Mouse (Mus musculus): ENCODE data around the gene Pomt2.
A peak's percentile ranks its signal among the peaks of the same experiment; 100 is the strongest.

The Pomt2 gene

GRCm38 (mm10) chr12:87121918-87122589, 25.7 kb downstream of the Pomt2 start:
- DNase-seq: no peak

- DNase-seq: no peak
These were observed 40.3 kb downstream of the Pomt2 start for GRCm38 (mm10) chr12:87107357-87107977.

GRCm38 (mm10) chr12:87104796-87105195, 43.0 kb downstream of the Pomt2 start:
- no peak for DNase-seq

GRCm38 (mm10) chr12:87103471-87103870, 44.3 kb downstream of the Pomt2 start:
- DNase-seq: no peak

- DNase-seq: no peak
These were observed 45.6 kb downstream of the Pomt2 start, which contains the start of gene Ngb for GRCm38 (mm10) chr12:87102165-87102631. TSS of gene Ngb (minus strand) at chr12:87102539.

- no peak for DNase-seq
These were observed 47.4 kb downstream of the Pomt2 start for GRCm38 (mm10) chr12:87100331-87100730.

GRCm38 (mm10) chr12:87093671-87094070, 54.1 kb downstream of the Pomt2 start:
- no peak for DNase-seq

GRCm38 (mm10) chr12:87093249-87093648, 54.5 kb downstream of the Pomt2 start:
- DNase-seq: peak; percentile 17

GRCm38 (mm10) chr12:87091916-87092315, 55.9 kb downstream of the Pomt2 start:
- DNase-seq: no peak

- peak; percentile 52 for DNase-seq
These were observed 58.1 kb downstream of the Pomt2 start for GRCm38 (mm10) chr12:87089701-87090100.

- no peak for DNase-seq
These were observed 58.5 kb downstream of the Pomt2 start for GRCm38 (mm10) chr12:87089255-87089654.

- DNase-seq: no peak
These were observed 59.4 kb downstream of the Pomt2 start for GRCm38 (mm10) chr12:87088331-87088730.

GRCm38 (mm10) chr12:87087236-87087635, 60.5 kb downstream of the Pomt2 start:
- no peak for DNase-seq

GRCm38 (mm10) chr12:87082797-87083196, 65.0 kb downstream of the Pomt2 start:
- DNase-seq: peak; percentile 48

GRCm38 (mm10) chr12:87076610-87077009, 71.2 kb downstream of the Pomt2 start:
- no peak for DNase-seq

GRCm38 (mm10) chr12:87070520-87070919, 77.2 kb downstream of the Pomt2 start:
- no peak for DNase-seq

- DNase-seq: no peak
These were observed 81.3 kb downstream of the Pomt2 start for GRCm38 (mm10) chr12:87066429-87066828.

GRCm38 (mm10) chr12:87065446-87065845, 82.3 kb downstream of the Pomt2 start:
- no peak for DNase-seq

GRCm38 (mm10) chr12:87057066-87057465, 90.7 kb downstream of the Pomt2 start:
- peak; percentile 47 for DNase-seq

Data from kidney, adult 11 months (tissue).